Mouse (Mus musculus) NIH3T3 (cell line): Measurements from ENCODE around the gene Irf9.

Experiments used
- DNase-seq: peaks from one replicate; pipeline ENCODE4 v3.0.0-alpha.2; 2012; ENCODE audit warnings: low read depth

Irf9 gene

DNA sequence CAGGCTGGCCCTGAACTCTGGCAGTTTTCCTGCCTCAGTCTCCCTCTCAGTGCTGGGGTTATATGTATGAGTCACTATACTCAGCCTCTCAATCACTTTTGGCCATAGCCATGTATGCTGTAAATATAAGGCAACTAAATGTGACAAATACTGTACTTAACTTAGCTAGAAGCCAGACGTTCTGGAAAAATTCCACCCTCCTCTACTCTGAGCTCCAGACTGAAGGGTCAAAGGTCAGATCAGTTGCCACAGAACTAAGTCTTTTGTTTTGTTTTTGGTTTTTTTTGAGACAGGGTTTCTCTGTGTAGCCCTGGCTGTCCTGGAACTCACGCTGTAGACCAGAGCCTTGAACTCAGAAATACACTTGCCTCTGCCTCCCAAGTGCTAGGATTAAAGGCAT is 12.5 kb downstream of the Irf9 start:
- peak; percentile 44 for DNase-seq

DNA sequence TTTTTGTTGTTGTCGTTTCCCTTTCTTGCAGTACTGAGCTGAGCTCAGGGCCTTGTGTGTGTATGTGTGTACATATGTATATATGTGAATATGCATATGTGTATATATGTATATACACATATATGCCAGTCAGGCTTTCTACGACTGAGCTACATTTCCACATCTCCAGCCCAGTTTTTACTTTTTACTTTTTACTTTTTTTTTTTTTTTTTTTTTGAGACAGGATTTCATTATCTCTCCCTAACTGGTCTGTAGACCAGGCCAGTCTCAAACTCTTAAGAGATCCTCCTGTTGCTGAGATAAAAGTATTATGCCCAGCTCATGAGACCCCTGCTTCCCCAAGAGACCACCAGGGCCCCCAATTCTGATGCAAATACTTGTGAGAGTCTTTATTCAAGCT is 13.5 kb downstream of the Irf9 start:
- DNase-seq = no peak

DNA sequence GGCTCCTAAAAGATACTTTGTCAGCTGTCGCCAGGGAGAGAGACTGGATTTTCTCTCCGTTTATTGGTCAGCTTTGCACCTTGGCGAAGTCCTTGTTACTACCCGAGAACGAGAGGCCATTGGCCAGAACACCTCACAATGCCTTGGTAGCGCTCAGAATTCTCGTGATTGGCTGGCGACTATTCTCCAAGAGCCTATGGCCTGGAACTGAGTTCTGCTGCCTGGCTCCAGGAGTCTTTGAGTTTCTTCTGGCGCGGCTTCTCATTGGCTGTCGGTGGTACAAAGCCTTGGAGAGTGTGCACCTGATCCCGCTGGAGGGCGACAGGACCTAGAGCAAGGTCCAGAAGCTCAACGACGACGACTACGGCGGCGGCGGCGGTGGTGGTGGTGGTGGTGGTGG is 14.5 kb downstream of the Irf9 start, which contains the start of gene Rec8:
Rec8 (plus strand) TSS at position 216 of the 400 bp plus-strand sequence.
- DNase-seq = no peak

DNA sequence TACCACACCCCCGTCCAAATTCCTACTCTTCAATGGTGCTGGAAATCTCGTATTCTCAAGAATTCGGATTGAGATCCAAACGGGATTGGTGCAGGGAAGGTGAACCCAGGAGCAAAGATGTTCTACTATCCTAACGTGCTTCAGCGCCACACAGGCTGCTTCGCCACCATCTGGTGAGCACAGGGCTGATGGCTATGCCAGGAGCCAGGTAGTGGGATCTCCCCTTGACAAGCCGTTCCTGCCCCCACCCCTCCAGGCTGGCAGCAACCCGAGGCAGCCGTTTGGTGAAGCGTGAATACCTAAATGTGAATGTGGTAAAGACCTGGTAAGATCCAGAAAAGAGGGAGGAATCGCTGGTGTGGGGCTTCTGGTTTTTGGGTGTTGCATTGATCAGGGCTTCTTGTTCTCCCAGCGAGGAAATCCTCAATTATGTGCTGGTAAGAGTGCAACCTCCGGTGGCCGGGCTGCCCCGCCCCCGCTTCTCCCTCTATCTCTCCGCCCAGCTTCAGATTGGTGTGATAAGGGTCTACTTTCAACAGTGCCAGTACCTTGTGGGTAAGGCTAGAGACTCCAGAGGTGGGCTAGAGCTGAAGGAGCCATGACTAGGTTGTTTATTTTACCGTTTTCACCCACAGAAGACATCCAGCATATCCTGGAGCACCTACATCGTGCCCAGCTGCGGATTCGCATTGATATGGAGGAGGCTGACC is 15.3 kb downstream of the Irf9 start:
- DNase-seq = no peak

DNA sequence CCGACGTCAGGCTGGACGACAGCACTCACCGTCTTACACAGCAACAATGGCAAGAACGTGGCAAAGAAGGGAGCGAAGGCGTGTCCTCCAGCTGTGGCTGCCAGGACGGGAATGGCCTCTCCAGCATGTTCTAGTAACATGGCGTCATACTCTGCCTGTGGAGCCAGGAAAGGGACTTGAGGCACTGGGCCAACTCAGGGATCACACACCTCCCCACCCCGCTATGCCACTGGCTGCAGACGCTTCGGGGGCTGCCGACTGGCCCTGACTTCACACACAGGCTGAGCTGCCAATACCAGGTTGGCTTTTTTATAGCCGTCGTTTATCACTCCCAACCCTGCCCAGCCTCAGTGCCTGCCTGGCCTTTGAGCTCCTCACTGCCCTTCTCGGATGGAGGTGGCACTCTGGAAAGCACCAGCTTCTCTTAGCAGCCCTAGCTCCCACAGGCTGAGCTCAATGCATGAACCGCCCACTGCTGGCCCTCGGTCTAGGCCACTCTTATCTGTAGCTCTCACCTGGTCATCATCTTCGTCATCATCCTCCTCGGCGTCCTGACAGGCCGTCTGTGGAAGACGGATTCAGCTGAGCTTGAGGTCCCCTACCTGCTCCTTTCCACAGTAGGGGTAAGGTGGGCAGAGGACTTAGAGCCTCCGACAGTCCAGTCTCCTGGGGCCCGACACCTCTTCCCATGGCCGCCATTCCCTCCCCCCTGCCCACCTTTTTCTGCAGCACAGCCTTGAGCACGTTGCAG is 24.9 kb downstream of the Irf9 start:
- no peak for DNase-seq

DNA sequence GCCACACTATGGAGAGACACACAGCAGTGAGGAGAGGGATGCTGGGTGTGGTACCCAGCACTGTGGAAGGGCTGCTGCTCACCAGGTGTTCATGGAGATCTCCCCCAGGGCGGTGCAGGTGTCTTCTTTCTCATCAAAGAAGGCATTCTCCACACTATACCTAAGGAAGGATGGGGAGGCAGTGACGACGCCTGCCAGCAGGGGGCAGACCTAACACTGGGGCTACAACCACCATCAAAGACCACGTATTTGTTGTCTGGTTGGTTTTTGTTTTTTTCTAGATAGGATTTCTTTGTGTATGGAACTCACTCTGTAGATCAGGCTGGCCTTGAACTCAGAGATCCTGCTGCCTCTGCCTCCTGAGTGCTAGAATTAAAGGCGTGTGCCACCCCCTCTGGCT is 25.9 kb downstream of the Irf9 start:
- DNase-seq = peak; percentile 67

DNA sequence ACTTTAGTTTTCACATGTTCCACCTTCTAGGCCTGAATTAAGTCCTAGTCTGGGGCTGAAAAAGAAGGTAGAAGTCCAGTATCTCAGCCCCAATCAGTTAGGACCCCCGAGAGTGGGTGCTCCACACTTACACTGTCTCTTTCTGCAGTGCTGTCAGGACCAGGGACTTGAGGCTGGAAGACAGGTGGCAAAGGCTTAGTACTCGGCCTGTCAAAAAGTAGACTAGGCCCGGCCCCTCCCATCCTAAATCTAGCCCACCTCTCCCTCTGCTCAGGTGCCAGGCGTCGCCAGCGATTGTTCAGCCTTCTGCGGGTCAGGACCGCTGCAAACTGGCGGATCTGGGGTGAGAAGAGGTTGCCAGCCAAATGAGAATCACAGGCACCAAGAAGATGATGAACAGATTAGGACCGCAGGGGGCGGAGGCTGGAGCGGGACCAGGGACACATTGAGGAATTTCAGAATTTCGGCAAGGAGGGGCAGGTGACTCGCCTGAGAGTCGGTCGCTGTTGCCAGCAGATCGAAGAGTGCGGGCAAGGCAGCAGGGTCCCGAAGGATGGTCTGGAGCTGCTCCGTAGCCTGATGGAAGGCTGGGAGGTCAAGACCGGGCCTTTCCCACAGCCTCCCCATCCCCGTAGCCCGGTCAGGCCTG is 31.6 kb downstream of the Irf9 start:
- DNase-seq = peak; percentile 55

DNA sequence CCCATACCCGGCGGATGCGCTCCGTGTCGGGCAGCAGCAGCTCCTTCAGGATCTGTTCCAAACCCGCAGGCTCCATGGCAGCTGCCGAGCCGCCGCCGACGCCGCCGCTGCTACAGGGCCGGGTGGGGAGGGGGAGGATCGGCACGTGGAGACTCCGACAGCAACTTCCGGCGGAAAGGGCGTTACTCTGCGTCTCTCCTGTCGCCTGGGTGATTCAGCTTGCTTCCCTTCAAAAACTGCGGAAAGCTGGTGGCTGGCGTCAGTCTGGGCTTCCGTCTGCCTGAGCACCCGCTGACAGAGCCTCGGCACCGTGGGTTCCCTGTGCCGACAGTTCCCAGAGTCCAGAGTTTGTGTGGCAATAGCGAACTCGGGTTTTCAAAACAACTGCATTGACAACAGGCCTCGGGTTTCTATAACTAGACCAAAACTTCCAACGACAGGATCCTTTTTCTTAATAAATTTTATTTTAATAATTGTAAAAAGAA is 32.2 kb downstream of the Irf9 start, which contains the start of gene Ipo4:
Ipo4 (minus strand) TSS at position 435 of the 485 bp plus-strand sequence.
- peak; percentile 90 for DNase-seq

DNA sequence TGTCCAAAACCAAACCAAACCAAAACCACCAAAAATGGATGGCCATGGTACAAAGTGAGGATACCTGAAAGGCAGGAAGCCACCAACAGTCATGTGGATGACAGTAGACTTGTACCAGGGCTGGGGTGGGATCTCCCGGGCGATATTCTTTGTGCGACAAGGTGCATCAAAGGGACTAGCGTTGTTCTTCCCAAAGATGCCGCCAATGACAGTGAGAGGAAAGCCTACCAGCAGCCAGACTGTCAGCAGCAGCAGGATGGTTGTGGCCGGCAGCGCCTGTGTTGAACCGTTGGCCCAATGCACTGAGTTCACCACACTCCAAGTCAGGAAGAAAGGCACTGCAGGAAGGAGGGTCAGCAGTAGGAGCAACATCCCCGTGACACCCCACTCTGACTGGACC is 34.4 kb downstream of the Irf9 start, which contains the start of gene Gm49378:
Gm49378 (minus strand) TSS at position 101 of the 400 bp plus-strand sequence.
- DNase-seq = no peak

DNA sequence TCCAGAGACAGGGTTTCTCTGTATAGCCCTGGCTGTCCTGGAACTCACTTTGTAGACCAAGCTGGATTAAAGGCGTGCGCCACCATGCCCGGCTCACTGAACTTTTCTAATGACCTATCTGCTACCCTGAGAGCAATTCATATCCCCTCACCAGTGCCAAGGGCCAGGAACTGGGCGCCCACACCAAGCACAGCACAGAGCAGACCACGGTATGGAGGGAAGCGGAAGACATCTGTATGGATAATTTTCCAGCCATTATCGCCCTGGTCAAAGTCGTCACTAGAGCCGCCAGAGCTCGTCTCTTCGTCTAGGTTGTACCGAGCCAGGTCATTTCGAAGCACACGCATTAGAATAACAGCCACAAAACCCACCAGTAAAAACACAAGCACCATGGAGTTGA is 37.4 kb downstream of the Irf9 start:
- no peak for DNase-seq

DNA sequence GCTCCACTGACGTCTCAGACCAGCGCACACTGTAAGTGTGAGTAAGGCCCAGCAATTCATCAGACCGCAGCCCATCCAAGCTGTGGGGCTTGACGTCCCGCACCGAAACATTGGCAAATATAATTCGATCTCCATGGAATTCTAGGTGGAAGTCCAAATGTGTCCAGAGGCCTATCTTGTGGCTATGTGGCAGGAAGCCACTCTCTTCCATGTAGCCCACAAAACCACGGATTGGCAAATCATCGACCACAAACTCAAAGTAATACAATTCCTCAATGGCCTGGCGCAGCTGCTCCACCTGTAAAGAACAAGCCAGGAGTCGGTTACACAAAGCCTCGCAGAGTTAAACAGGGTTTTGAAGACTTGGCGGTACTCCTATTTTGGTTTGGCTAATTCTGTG is 37.9 kb downstream of the Irf9 start:
- no peak for DNase-seq

DNA sequence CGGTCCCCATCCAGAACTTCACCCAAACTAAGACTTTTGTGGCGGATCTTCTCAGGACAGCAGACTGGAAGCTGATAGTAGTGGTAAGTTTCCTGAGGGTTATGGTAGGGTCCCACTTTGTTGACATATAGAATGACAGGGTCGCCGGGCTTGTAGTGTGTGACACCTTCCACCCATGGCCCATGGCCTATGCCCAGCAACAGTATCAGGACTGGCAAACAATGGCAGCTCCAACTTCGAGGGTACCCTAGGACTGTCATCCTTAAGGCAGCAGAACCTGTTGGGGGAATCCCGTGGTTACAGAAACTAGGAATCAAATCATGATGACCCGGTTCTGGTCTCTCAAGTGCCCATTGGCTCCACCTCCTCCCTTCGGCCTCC is 39.3 kb downstream of the Irf9 start:
- no peak for DNase-seq

DNA sequence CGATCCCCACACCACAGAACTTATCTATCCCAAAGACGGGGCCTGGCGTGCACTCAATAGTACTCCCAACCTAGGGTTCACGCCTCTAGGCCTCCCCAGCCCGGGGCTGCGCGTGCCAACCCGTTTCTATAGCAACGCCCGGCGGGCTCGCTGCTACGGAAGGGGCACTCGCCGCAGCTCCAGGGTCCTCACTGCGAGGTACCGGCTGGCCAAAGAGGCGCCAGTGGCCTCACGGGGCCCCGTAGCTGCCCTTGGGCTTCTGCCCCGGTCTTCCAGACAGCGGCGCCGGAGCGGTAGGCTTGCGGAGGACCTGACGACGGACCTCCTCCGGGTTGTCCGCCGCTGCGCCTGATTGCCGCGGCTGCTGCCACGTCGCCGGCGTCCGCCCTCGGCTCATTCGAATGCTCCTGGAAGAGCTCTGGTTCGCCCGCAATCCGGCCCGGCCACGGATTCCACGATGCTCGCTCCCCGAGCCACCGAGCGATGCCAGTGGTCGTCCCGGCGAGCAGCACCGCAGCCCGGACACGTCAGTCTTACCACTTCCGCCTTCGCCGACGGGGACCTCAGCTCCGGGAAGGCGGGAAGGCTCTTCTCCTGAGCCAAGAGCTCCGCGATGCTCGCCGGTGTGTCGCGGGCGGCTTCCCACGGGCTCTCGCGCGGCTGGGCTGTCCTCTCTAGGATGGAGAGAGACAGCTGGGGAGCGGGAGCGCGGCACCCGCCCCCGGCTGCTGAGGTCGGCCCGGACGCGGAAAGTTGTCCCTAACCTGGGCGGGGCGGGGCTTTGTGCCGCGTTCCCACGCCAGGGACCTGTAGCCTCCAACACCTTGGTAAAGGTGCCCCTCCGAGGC is 39.9 kb downstream of the Irf9 start, which contains the start of gene Tm9sf1:
Tm9sf1 (minus strand) TSS at position 747 of the 848 bp plus-strand sequence.
- peak; percentile 85 for DNase-seq

DNA sequence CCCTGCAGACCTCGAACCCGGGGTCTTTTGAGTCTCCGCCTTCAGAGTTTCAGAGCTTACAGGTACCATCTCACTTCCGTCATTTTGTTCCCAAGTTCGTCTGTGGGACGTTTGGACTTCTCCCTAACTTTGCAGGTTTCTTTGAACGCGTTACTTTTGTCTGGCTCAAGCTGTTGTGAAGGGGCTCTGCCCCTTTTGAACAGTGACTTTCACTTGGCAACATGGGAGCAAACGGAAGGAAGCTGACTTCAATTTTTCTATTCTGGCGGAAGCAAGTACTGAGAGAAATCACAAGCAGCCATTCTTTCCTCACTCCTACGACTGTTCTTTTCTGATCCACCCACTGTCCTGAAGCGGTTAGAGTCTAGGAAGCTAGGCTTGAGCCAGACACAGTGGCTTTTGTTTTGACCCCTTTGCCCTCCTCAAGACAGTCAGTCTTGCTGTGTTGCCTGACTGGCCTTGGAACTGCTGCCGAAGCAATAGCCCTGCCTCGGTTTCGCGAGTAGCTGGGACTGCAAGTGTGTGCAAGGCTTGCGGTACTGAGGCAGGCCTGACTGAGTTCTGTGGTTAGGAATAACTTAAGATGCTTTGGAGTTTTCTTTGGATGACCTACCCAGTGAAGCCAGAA is 41.0 kb downstream of the Irf9 start:
- peak; percentile 23 for DNase-seq

DNA sequence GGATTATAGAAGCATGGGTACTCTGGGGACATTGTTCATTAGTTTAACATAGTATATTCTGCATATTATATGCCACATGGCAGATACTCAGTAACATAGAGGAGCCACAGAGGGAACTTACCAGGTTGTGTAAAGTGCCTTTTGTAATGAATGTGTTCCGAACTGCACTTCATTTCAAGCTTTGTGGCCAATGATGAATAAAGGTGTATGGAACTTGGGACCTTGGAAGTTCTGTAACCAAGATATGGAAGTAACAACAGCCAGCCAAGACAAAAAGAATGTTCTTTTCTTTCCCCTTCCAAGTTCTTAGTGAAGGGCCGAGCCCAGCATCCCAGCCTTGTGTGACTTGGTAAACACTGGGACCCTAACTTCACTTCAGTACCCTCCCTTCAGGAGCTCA is 46.5 kb downstream of the Irf9 start, which contains the start of gene Tssk4:
Tssk4 (plus strand) TSS at position 301 of the 400 bp plus-strand sequence.
- no peak for DNase-seq

DNA sequence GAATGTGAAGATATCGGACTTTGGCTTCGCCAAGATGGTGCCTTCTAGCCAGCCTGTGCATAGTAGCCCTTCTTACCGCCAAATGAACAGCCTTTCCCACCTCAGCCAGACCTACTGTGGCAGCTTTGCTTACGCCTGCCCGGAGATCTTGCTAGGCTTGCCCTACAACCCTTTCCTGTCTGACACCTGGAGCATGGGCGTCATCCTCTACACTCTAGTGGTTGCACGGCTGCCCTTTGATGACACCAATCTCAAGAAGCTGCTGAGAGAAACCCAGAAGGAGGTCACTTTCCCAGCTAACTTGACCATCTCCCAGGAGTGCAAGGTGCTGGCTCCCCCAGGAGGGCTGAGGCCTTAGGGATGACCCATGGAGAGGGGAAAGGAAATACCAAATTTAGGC is 48.2 kb downstream of the Irf9 start:
- DNase-seq = no peak

DNA sequence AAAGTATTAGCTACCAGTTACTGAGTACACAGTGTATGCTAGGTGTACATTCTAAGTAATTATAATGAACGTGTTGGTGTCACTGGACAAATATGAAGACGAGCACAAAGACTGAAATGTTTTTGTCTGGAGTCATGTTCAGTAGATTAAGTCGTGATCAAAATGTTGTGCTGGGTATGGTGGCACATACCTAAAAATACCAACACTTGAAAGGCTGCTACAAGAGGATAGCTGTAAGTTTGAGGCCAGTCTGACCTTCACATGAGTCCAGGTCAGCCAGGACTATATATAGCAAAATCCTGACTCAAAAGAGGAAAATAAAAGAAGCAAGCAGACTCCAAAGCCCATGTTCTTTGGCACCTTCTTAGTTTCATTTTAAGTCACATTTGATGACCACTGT is 53.6 kb downstream of the Irf9 start:
- DNase-seq = no peak

DNA sequence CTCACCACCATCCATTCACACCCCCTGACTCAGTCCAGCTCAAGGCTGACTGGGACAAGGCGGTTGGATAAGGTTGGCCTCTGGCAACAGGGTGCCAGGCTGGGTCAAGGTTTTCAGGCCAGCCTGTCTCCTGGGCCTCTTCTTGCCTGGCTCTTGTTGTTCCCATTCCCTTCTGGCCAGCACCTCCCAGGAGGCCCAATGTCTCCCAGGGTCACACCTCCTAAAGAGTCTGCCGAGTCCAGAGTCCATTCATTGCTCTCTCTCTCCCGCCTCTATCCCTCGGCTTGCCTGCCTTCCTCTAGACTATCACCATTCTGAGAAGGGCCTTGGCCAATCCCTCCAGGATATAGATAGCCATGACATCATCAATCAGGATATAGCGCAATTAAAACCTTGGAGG is 54.6 kb downstream of the Irf9 start:
- DNase-seq = no peak
